Mouse (Mus musculus) hindbrain, embryonic 14.5 days (tissue): Measurements from ENCODE around the gene Asf1a. TPM values are rescaled to one million over a fixed set of nuclear protein-coding genes. Genes with fewer than 3 reads are reported as not detected.

ENCODE experiments used
- ATAC-seq: fragments of 200-750 bp; cut with Nextera tagmentation; 2 replicates; pipeline ENCODE4 v1.8.0; 2017; ENCODE audit warnings: moderate number of reproducible peaks, mild to moderate bottlenecking, moderate TSS enrichment, moderate library complexity; ENCODE audit not compliant: low FRiP score
- DNase-seq: peaks from one replicate; pipeline ENCODE4 v3.0.0-alpha.2; 2015; ENCODE audit warnings: low spot score
- H3K27ac ChIP-seq: fragments of 300-500 bp; sonication (generic); 2 replicates; pipeline ENCODE4 v1.5.1; 2014; ENCODE audit warnings: mild to moderate bottlenecking, moderate library complexity
- H3K27me3 ChIP-seq: fragments of 300-500 bp; sonication (generic); 2 replicates; pipeline ENCODE4 v1.6.1; 2014; ENCODE audit warnings: mild to moderate bottlenecking, low read length, mixed read lengths; ENCODE audit not compliant: control insufficient read depth, insufficient read depth
- H3K36me3 ChIP-seq: fragments of 300-500 bp; sonication (generic); replicated peaks from 2 replicates; pipeline ENCODE4 v1.6.1; 2014; ENCODE audit not compliant: control insufficient read depth, insufficient read depth
- H3K4me1 ChIP-seq: fragments of 300-500 bp; sonication (generic); replicated peaks from 2 replicates; pipeline ENCODE4 v1.6.1; 2014; ENCODE audit warnings: antibody characterized with exemption, low read length, mixed read lengths; ENCODE audit not compliant: control insufficient read depth, insufficient read depth
- H3K4me2 ChIP-seq: fragments of 300-500 bp; sonication (generic); replicated peaks from 2 replicates; pipeline ENCODE4 v1.6.1; 2014; ENCODE audit warnings: mild to moderate bottlenecking, moderate library complexity
- H3K4me3 ChIP-seq: fragments of 300-500 bp; sonication (generic); replicated peaks from 2 replicates; pipeline ENCODE4 v1.5.1; 2014; ENCODE audit warnings: mild to moderate bottlenecking, low read length
- H3K9ac ChIP-seq: fragments of 300-500 bp; sonication (generic); 2 replicates; pipeline ENCODE4 v1.6.1; 2014
- H3K9me3 ChIP-seq: fragments of 300-500 bp; sonication (generic); 2 replicates; pipeline ENCODE4 v1.6.1; 2016; ENCODE audit warnings: low read length; ENCODE audit not compliant: control insufficient read depth
- WGBS: fragments of 180-500 bp; shearing (Covaris S2); extraction: QIAGEN DNeasy Blood & Tissue Kit; methylation state at CpG from one replicate; pipeline ENCODE4 v1.1.7; 2014; 5-methylcytosine and 5-hydroxymethylcytosine counted together
- polyA plus RNA-seq: library from polyadenylated mRNA; unstranded; fragments of >200 nt; fragmentation: Nextera tagmentation; extraction: Ambion mirVana; gene quantifications from 2 replicates; pipeline ENCODE4 v1.2.1, GENCODE M21; 2014

The Asf1a gene
- 70.2 and 70.6 TPM in 2 replicates for polyA plus RNA-seq

DNA sequence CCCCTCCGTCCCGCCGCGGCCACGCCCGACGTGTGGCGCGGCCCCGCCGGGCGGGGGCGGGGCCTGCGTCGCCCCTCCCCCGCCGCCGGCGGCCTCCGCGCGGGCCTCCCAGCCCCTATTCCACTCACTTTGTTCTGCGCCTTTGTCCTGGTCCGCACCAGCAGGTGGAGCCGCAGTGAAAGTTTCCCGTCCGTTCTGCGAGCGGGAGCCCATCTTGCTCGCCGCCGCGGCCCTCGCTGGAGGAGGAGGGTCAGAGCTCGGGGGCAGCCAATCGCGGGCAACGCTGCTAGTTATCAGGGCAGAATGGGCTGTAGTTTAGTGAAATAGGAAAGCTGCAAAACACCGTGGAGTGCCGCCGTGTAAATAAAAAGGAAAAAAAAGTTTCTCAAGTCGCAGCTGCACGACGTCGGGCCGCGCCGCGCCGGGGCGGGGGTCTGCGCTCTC, at the start of gene Asf1a:
TSS of gene Asf1a (plus strand) at position 81 of the 444 bp plus-strand sequence.
- Histone ChIP-seq H3K9ac (peak within 1 kb of the TSS; percentile 91), H3K27ac (peak within 1 kb of the TSS; percentile 96), H3K4me1 (peaks cover 37% of the 10 kb centered on the region), H3K4me3 (peak within 1 kb of the TSS; percentile 79), H3K36me3 (peaks cover 14% of the 10 kb centered on the region), H3K4me2 (peak within 1 kb of the TSS; percentile 68), H3K9me3 (no peaks in the 10 kb centered on the region), H3K27me3 (no peaks in the 10 kb centered on the region)
- DNase-seq (peak; percentile 94), ATAC-seq (peak; percentile 98)
- WGBS = under 1% methylated on average over 52 of the region's 52 CpGs

- H3K27me3 ChIP-seq = no peaks in the 10 kb centered on the region
- H3K9me3 ChIP-seq = no peaks in the 10 kb centered on the region
- no peaks in the 10 kb centered on the region for H3K4me1 ChIP-seq
- no peak overlapping the region for H3K4me3 ChIP-seq
- no peaks in the 10 kb centered on the region for H3K36me3 ChIP-seq
- H3K4me2 ChIP-seq = no peak overlapping the region
- ATAC-seq (no peak), DNase-seq (no peak)
- WGBS = 93% methylated on average over 5 of the region's 5 CpGs
- H3K27ac ChIP-seq = no peak overlapping the region
- H3K9ac ChIP-seq = no peak overlapping the region
Observed at GRCm38 (mm10) chr10:53562001-53562400, 34.6 kb upstream of the Asf1a start.

DNA sequence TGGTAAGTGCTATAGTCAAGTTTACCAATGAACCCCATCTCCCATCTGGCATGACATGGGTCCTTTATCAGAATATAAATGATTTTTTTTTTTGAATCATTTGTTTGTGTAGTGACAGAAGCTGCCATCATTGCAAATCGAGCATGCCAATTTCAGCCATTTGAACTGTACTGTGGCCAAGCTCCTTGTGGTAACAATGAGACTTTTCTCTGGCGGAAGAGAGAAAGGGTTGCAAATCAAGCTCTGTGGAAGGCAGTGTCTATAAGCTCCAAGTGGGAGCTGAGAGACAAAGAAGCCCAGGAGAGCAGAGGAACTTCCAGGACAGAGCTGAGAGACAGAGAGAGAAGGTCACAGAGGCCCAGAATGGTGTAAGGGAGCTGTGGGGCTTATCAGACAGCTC, 31.0 kb upstream of the Asf1a start:
- 78% methylated on average over 2 of the region's 2 CpGs for WGBS
- H3K9ac ChIP-seq = no peak overlapping the region
- DNase-seq = no peak
- no peaks in the 10 kb centered on the region for H3K9me3 ChIP-seq
- H3K27ac ChIP-seq = no peak overlapping the region
- no peaks in the 10 kb centered on the region for H3K27me3 ChIP-seq
- no peaks in the 10 kb centered on the region for H3K36me3 ChIP-seq
- no peak for ATAC-seq
- no peaks in the 10 kb centered on the region for H3K4me1 ChIP-seq
- no peak overlapping the region for H3K4me2 ChIP-seq
- H3K4me3 ChIP-seq = no peak overlapping the region

DNA sequence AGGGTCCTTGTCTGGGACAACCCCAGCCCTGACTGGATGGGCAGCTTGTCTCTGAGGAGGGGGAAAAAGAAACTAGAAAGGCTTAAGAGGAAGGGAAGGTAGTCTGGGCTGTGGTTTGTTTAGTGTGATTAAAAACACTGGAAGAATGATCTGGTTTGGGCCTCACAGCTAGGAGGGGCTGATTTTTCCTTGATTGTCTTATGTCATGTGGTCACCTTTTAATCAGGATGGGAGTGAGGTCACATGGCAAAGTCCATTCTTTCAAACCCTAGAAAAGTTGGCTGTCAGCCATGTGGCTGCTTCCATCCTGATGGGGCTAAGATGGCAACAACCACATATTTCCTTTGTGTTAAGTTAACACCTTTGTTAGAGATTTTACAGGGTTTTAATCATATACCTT, 28.0 kb upstream of the Asf1a start:
- H3K27ac ChIP-seq = no peak overlapping the region
- no peak overlapping the region for H3K9ac ChIP-seq
- DNase-seq (no peak), ATAC-seq (no peak)
- no peak overlapping the region for H3K4me3 ChIP-seq
- no peaks in the 10 kb centered on the region for H3K36me3 ChIP-seq
- no peak overlapping the region for H3K4me2 ChIP-seq
- H3K4me1 ChIP-seq = no peaks in the 10 kb centered on the region
- no peaks in the 10 kb centered on the region for H3K27me3 ChIP-seq
- H3K9me3 ChIP-seq = no peaks in the 10 kb centered on the region

DNA sequence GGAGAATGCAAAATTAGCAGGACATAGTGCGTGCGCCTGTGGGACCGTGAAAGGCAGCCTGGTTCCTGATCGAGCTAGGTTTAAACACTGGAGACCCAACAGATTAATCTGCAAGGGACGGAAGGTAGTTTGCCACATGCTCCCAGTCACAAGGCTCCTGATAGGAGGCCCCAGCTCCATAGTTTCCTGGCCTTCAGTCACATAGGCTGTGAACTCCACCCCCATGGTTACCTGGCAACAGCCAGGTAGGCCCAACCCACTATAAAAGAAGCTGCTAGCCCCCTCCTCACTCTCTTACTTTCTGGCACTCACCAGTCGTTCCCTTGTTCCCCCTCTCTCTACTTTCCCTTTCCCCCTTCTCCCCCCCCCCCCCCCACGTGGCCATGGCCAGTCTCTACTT, 16.4 kb upstream of the Asf1a start:
- 28% methylated on average over 7 of the region's 7 CpGs for WGBS
- peak; percentile 60 for ATAC-seq
- Histone ChIP-seq H3K9me3 (no peaks in the 10 kb centered on the region), H3K4me1 (0 out of 2 replicates have a peak, but pooled peaks cover 4% of the 10 kb centered on the region), H3K4me3 (peak overlapping the region; percentile 26), H3K4me2 (peak overlapping the region; percentile 63), H3K9ac (no peak overlapping the region), H3K27ac (no peak overlapping the region), H3K36me3 (no peaks in the 10 kb centered on the region), H3K27me3 (no peaks in the 10 kb centered on the region)
- DNase-seq = no peak

- DNase-seq (peak; percentile 73), ATAC-seq (peak; percentile 92)
- Histone ChIP-seq H3K27me3 (no peaks in the 10 kb centered on the region), H3K4me2 (peak overlapping the region; percentile 63), H3K27ac (no peak overlapping the region), H3K9ac (peak overlapping the region; percentile 45; the same call in 1 of the 2 replicates), H3K4me3 (peak overlapping the region; percentile 26), H3K9me3 (no peaks in the 10 kb centered on the region), H3K4me1 (0 out of 2 replicates have a peak, but pooled peaks cover 4% of the 10 kb centered on the region), H3K36me3 (no peaks in the 10 kb centered on the region)
- WGBS = 12% methylated on average over 14 of the region's 14 CpGs
Observed at GRCm38 (mm10) chr10:53580621-53581081, 15.9 kb upstream of the Asf1a start.

DNA sequence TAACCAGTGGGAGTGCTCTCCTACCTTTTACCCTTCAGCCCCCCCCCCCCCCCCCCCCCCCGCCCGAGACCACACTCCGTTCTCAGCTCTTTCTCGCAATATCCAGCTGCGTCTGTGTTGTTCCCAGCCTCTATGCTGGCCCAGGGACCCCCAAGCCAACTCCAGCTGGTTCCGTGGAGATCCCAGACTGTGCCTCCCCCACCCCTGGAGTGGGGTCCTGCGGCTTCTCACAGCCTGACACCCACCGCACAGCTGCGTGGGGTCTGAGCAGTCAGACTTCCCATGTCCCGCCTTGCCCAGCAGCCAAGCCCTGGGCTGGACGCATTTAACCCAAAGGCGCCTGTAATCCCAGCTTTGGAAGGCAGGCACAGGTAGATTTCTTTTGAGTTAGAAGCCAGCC, 15.5 kb upstream of the Asf1a start:
- 0 out of 2 replicates have a peak, but pooled peaks cover 4% of the 10 kb centered on the region for H3K4me1 ChIP-seq
- no peak overlapping the region for H3K27ac ChIP-seq
- 29% methylated on average over 10 of the region's 12 CpGs for WGBS
- H3K4me3 ChIP-seq = peak overlapping the region; percentile 26
- H3K9ac ChIP-seq = 0 out of 2 replicates have a peak overlapping the region, but pooled peaks have one; percentile 45
- H3K9me3 ChIP-seq = no peaks in the 10 kb centered on the region
- H3K36me3 ChIP-seq = no peaks in the 10 kb centered on the region
- DNase-seq (no peak), ATAC-seq (peak; percentile 47; the same call in 1 of the 2 replicates)
- H3K27me3 ChIP-seq = no peaks in the 10 kb centered on the region
- peak overlapping the region; percentile 63 for H3K4me2 ChIP-seq

- Histone ChIP-seq H3K4me2 (no peak overlapping the region), H3K9ac (no peak overlapping the region), H3K27me3 (no peaks in the 10 kb centered on the region), H3K9me3 (no peaks in the 10 kb centered on the region), H3K27ac (no peak overlapping the region), H3K36me3 (no peaks in the 10 kb centered on the region), H3K4me1 (0 out of 2 replicates have a peak, but pooled peaks cover under 1% of the 10 kb centered on the region), H3K4me3 (no peak overlapping the region)
- ATAC-seq (no peak), DNase-seq (no peak)
- WGBS = 41% methylated on average over 3 of the region's 3 CpGs
Observed at GRCm38 (mm10) chr10:53585777-53586176, 10.8 kb upstream of the Asf1a start.

GRCm38 (mm10) chr10:53595744-53596676, 547 bp upstream of the Asf1a start:
- Histone ChIP-seq H3K27me3 (no peaks in the 10 kb centered on the region), H3K4me3 (peak overlapping the region; percentile 79), H3K9me3 (no peaks in the 10 kb centered on the region), H3K27ac (peak overlapping the region; percentile 96), H3K4me2 (peak overlapping the region; percentile 68), H3K4me1 (peaks cover 31% of the 10 kb centered on the region), H3K36me3 (peaks cover 7% of the 10 kb centered on the region), H3K9ac (peak overlapping the region; percentile 76)
- WGBS = 10% methylated on average over 25 of the region's 27 CpGs
- ATAC-seq (no peak; the same call in 1 of the 2 replicates), DNase-seq (no peak)
